In genomic region chr15:60419081-60419480, GRCm38 (mm10) we compare ENCODE assay signal across 19 mouse cellular contexts.
DNase-seq lines count a peak whose midpoint lies in the region; ATAC-seq lines count a peak whose summit lies in the region.
"Had no signal": no experiment of that assay in that cellular context is flagged by ENCODE, and none has a peak within 500 bp of the region (broad histone marks: within the 10 kb centered on the region; RNA-seq: fewer than 3 reads in every experiment).

No protein-coding gene starts in this region.

- no peaks in the 10 kb centered on the region for H3K36me3 ChIP-seq in liver, embryonic 11.5 days (ENCODE audit: control insufficient read depth, insufficient read depth, low read length)
- H3K36me3 ChIP-seq: embryonic facial prominence, embryonic 15.5 days; heart, embryonic 12.5 days; hindbrain, embryonic 10.5 days; liver, embryonic 13.5 days; midbrain, embryonic 13.5 days; neural tube, embryonic 13.5 days had no signal

- H3K4me2 ChIP-seq in liver, embryonic 11.5 days, result no peak overlapping the region
- H3K4me2 ChIP-seq: embryonic facial prominence, embryonic 15.5 days; heart, embryonic 12.5 days; liver, embryonic 13.5 days; midbrain, embryonic 13.5 days; neural tube, embryonic 13.5 days had no signal

- WGBS in liver, embryonic 11.5 days, result 63% methylated on average over 1 of the region's 1 CpGs

- H3K4me1 ChIP-seq in liver, embryonic 11.5 days (replicated peaks; ENCODE audit: control insufficient read depth, insufficient read depth, low read length), result no peaks in the 10 kb centered on the region
- H3K4me1 ChIP-seq: embryonic facial prominence, embryonic 15.5 days; heart, embryonic 12.5 days; hindbrain, embryonic 10.5 days; liver, embryonic 13.5 days; midbrain, embryonic 13.5 days; neural tube, embryonic 13.5 days had no signal

- no peak overlapping the region for H3K4me3 ChIP-seq in liver, embryonic 11.5 days (ENCODE audit: low read depth, low read length)
- H3K4me3 ChIP-seq: embryonic facial prominence, embryonic 15.5 days; heart, embryonic 12.5 days; hindbrain, embryonic 10.5 days; liver, embryonic 13.5 days; midbrain, embryonic 13.5 days; neural tube, embryonic 13.5 days had no signal

- H3K9ac ChIP-seq in liver, embryonic 11.5 days (ENCODE audit: low read depth, low read length), result no peak overlapping the region
- H3K9ac ChIP-seq: embryonic facial prominence, embryonic 15.5 days; heart, embryonic 12.5 days; liver, embryonic 13.5 days; midbrain, embryonic 13.5 days; neural tube, embryonic 13.5 days had no signal

- H3K27me3 ChIP-seq in liver, embryonic 11.5 days (replicated peaks; ENCODE audit: control insufficient read depth, insufficient read depth, low read length), result no peaks in the 10 kb centered on the region
- H3K27me3 ChIP-seq: CH12.LX; embryonic facial prominence, embryonic 15.5 days; heart, embryonic 12.5 days; liver, embryonic 13.5 days; midbrain, embryonic 13.5 days; neural tube, embryonic 13.5 days; Patski had no signal

- no peaks in the 10 kb centered on the region for H3K9me3 ChIP-seq in liver, embryonic 11.5 days (ENCODE audit: control insufficient read depth, low read length)
- H3K9me3 ChIP-seq: embryonic facial prominence, embryonic 15.5 days; heart, embryonic 12.5 days; hindbrain, embryonic 10.5 days; liver, embryonic 13.5 days; midbrain, embryonic 13.5 days; neural tube, embryonic 13.5 days had no signal

- H3K27ac ChIP-seq in liver, embryonic 11.5 days (ENCODE audit: low read depth, low read length), result no peak overlapping the region
- H3K27ac ChIP-seq: embryonic facial prominence, embryonic 15.5 days; hindbrain, embryonic 10.5 days; liver, embryonic 13.5 days; midbrain, embryonic 13.5 days; neural tube, embryonic 13.5 days; stomach, postnatal 0 days had no signal

- peak; percentile 42 for DNase-seq in brain, embryonic 18.5 days (ENCODE audit: low read depth, low spot score)
- DNase-seq in layer of hippocampus, postnatal 36 days, result peak; percentile 16
- peak; percentile 24 to 37 for DNase-seq in right cerebral cortex, adult 2 months (ENCODE audit: low spot score in 2 of 2)
- no peak for DNase-seq in liver, embryonic 11.5 days (ENCODE audit: low spot score)
- no peak for DNase-seq in adrenal gland, postnatal 14 days
- no peak for DNase-seq in kidney, adult 9 months
- DNase-seq: gastrocnemius, postnatal 14 days; liver, embryonic 13.5 days; lung, postnatal 36 days had no signal

- ATAC-seq in frontal cortex, adult (ENCODE audit: low TSS enrichment), result peak; percentile 80
- ATAC-seq in liver, embryonic 11.5 days (replicated peaks; ENCODE audit: low FRiP score), result no peak
- ATAC-seq: intestine, embryonic 16.5 days; midbrain, embryonic 13.5 days; Patski had no signal

Comparison
In these comparisons a context has a peak if more than half of its experiments do, and no peak if none do; other contexts are left out.
1. DNase-seq: peak in brain, embryonic 18.5 days (single experiment), layer of hippocampus, postnatal 36 days (2 of 2) and right cerebral cortex, adult 2 months (2 of 2); none in liver, embryonic 11.5 days (single experiment), adrenal gland, postnatal 14 days (single experiment) and kidney, adult 9 months (single experiment).